Mouse (Mus musculus) lung, embryonic 14.5 days (tissue): ENCODE measurements around the gene Gapt. TPM values are rescaled to one million over a fixed set of nuclear protein-coding genes. Genes with fewer than 3 reads are reported as not detected.
"Not testable (repeated sequence)": the region's sequence is repeated elsewhere in the genome, so short reads cannot be mapped to it uniquely, and the experiment has no call there.

Experiments
- ATAC-seq: fragments of 200-750 bp; cut with Nextera tagmentation; 2 replicates; pipeline ENCODE4 v1.8.0; 2017; ENCODE audit warnings: mild to moderate bottlenecking, moderate TSS enrichment, moderate library complexity; ENCODE audit not compliant: insufficient read depth
- DNase-seq: peaks from one replicate; pipeline ENCODE4 v3.0.0-alpha.2; 2015
- H3K27ac ChIP-seq: fragments of 300-500 bp; sonication (generic); 2 replicates; pipeline ENCODE4 v1.5.1; 2014; ENCODE audit warnings: low read depth, mild to moderate bottlenecking, moderate library complexity
- H3K27me3 ChIP-seq: fragments of 300-500 bp; sonication (generic); 2 replicates; pipeline ENCODE4 v1.6.1; 2014; ENCODE audit warnings: low read length, control low read depth; ENCODE audit not compliant: insufficient read depth
- H3K36me3 ChIP-seq: fragments of 300-500 bp; sonication (generic); 2 replicates; pipeline ENCODE4 v1.6.1; 2014; ENCODE audit warnings: control low read depth; ENCODE audit not compliant: insufficient read depth
- H3K4me1 ChIP-seq: fragments of 300-500 bp; sonication (generic); 2 replicates; pipeline ENCODE4 v1.6.1; 2014; ENCODE audit warnings: antibody characterized with exemption, control low read depth; ENCODE audit not compliant: insufficient read depth
- H3K4me2 ChIP-seq: fragments of 300-500 bp; sonication (generic); 2 replicates; pipeline ENCODE4 v1.6.1; 2014; ENCODE audit warnings: mild to moderate bottlenecking
- H3K4me3 ChIP-seq: fragments of 300-500 bp; sonication (generic); 2 replicates; pipeline ENCODE4 v1.5.1; 2014; ENCODE audit warnings: low read depth, low read length
- H3K9ac ChIP-seq: fragments of 300-500 bp; sonication (generic); 2 replicates; pipeline ENCODE4 v1.6.1; 2014
- H3K9me3 ChIP-seq: fragments of 300-500 bp; sonication (generic); 2 replicates; pipeline ENCODE4 v1.6.1; 2016; ENCODE audit warnings: low read depth, low read length, control low read depth
- CTCF ChIP-seq: IDR thresholded peaks from 2 replicates; pipeline ENCODE4 v1.5.1; 2016; ENCODE audit warnings: antibody characterized with exemption, low read depth
- WGBS: fragments of 180-500 bp; shearing (Covaris S2); extraction: QIAGEN DNeasy Blood & Tissue Kit; methylation state at CpG from one replicate; pipeline ENCODE4 v1.1.7; 2014; 5-methylcytosine and 5-hydroxymethylcytosine counted together
- polyA plus RNA-seq: library from polyadenylated mRNA; unstranded; fragments of >200 nt; fragmentation: Nextera tagmentation; extraction: Ambion mirVana; gene quantifications from 2 replicates; pipeline ENCODE4 v1.2.1, GENCODE M21; 2014

Gene Gapt
- polyA plus RNA-seq, 1 experiment from 2014 or later, result 0.53 TPM

DNA sequence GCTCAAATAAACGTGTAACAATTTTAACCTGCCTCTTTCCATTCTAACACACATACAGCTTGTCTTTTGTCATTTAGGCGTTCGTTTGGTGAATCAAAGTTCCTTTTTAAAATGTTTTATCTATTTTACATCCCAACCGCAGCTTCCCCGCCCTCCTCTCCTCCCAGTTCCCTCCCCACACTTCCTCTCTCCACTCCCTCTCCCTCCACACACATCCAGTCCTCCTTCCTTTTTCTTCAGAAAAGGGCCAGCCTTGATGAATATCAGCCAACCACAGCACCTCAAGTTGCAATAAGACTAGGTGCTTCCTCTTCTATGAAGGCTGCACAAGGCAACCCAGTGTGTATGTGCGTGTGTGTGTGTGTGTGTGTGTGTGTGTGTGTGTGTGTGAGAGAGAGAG lies 27.5 kb upstream of the Gapt start:
- H3K27ac ChIP-seq, result no peak overlapping the region
- 61% methylated on average over 6 of the region's 6 CpGs for WGBS
- ATAC-seq (no peak), DNase-seq (no peak)
- TF ChIP-seq CTCF, result no peak
- no peak overlapping the region for H3K4me3 ChIP-seq
- H3K9me3 ChIP-seq, result peaks cover 4% of the 10 kb centered on the region; the same call in 1 of the 2 replicates
- H3K9ac ChIP-seq, result no peak overlapping the region
- H3K27me3 ChIP-seq, result no peaks in the 10 kb centered on the region
- H3K4me2 ChIP-seq, result no peak overlapping the region
- no peaks in the 10 kb centered on the region for H3K36me3 ChIP-seq
- no peaks in the 10 kb centered on the region for H3K4me1 ChIP-seq

DNA sequence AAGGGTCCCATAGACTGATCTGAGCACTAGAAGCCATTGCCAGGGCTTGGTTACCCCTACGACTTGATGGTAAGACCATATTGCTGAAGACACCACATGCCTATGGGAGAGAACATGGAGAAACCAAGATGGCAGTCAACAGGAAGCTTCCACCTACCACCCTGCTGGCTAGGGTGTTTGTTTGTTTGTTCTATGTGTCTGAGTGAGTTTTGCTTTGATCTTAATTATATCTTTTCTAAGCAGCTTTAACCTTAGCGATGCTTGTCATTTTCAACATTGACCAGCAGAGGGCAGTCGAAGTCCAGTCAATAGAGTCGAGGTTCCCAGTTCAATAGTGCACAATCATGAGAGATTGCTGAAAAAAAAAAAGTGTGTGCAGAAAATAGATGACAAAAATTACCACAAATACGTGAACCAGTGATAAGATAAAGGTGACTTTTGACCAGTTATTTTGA lies 25.5 kb upstream of the Gapt start:
- peak; percentile 90 for DNase-seq
- peak; percentile 54 for ATAC-seq
- Histone ChIP-seq H3K4me2 (no peak overlapping the region), H3K27me3 (no peaks in the 10 kb centered on the region), H3K4me1 (no peaks in the 10 kb centered on the region), H3K9ac (no peak overlapping the region), H3K27ac (no peak overlapping the region), H3K36me3 (no peaks in the 10 kb centered on the region), H3K4me3 (no peak overlapping the region), H3K9me3 (no peaks in the 10 kb centered on the region)
- WGBS, result 18% methylated on average over 5 of the region's 5 CpGs
- TF ChIP-seq CTCF, result peak; percentile 82

DNA sequence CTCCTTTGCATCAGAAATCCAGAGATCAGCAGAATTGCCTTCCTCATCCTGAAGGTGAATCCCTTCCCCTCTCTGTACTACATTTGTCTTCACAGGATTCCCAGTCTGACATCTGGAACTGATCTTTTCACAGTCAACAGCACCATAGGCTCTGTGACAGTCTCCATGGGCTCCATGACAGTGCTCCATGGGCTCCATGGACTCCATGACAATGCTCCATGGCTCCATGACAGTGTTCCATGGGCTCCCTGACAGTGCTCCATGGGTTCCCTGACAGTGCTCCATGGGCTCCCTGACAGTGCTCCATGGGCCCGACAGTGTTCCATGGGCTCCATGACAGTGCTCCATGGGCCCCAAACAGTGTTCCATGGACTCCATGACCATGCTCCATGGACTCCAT lies 12.7 kb upstream of the Gapt start:
- DNase-seq, result no peak
- Histone ChIP-seq H3K27me3 (no peaks in the 10 kb centered on the region), H3K4me3 (no peak overlapping the region), H3K4me1 (no peaks in the 10 kb centered on the region), H3K9me3 (no peaks in the 10 kb centered on the region), H3K4me2 (no peak overlapping the region), H3K9ac (no peak overlapping the region), H3K36me3 (no peaks in the 10 kb centered on the region), H3K27ac (no peak overlapping the region)
- ATAC-seq, result no peak
- no peak for TF ChIP-seq CTCF
- WGBS, result 85% methylated on average over 1 of the region's 1 CpGs

DNA sequence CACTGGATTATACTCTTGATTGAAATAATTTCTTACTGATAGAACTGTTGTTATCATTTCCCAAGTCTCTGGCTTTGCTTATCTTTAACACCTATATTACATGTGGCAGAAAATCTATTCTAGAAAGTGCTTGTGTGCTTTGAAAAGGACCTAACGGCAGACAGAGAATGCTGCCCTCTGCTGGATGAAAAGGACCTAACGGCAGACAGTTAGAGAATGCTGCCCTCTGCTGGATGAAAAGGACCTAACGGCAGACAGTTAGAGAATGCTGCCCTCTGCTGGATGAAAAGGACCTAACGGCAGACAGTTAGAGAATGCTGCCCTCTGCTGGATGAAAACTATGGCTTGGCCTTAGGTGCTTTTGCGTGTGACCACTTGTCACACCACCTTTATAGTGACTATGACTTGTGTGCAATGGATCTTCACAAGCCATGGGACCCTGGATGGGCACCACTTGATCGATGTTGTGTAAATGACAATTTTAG lies 11.6 kb upstream of the Gapt start:
- peak; percentile 38; the same call in 1 of the 2 replicates for ATAC-seq
- peak; percentile 100 for TF ChIP-seq CTCF
- not testable (repeated sequence) for H3K9ac ChIP-seq, H3K27me3 ChIP-seq, H3K4me3 ChIP-seq, H3K27ac ChIP-seq, H3K4me2 ChIP-seq, H3K9me3 ChIP-seq, H3K36me3 ChIP-seq, H3K4me1 ChIP-seq
- DNase-seq, result peak; percentile 79
- 51% methylated on average over 6 of the region's 6 CpGs for WGBS

DNA sequence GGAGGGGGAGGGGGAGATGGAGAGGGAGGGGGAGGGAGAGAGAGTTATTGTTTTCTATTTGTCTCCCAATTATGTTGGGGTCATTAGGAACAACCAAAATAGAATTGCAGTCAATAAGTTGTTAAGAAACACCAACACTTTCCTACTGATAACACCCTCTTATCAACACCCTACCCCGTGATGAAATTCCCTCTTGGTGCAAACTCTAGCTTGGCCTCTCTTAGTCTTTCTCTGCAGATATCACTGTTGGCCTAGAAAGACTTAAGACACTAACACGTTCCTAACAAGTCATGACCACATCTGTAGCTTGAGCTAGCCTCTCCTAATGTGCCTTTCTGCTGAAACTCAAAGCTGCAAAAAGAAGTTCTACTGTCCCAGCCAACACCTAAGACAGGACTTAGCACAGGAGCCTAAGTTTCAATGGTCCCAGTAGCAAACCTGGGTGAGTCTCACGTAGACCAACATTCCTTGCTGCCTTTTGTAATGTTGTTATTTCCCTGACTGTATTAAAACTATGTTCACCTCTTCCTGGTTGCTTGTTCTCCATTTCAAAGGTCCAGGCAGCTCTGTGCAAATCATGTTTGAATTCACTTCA lies 11.1 kb upstream of the Gapt start:
- Histone ChIP-seq H3K9ac (no peak overlapping the region), H3K36me3 (no peaks in the 10 kb centered on the region), H3K9me3 (no peaks in the 10 kb centered on the region), H3K4me1 (no peaks in the 10 kb centered on the region), H3K27me3 (no peaks in the 10 kb centered on the region), H3K4me2 (no peak overlapping the region), H3K27ac (no peak overlapping the region), H3K4me3 (no peak overlapping the region)
- 77% methylated on average over 3 of the region's 3 CpGs for WGBS
- DNase-seq, result no peak
- ATAC-seq, result no peak
- no peak for TF ChIP-seq CTCF

DNA sequence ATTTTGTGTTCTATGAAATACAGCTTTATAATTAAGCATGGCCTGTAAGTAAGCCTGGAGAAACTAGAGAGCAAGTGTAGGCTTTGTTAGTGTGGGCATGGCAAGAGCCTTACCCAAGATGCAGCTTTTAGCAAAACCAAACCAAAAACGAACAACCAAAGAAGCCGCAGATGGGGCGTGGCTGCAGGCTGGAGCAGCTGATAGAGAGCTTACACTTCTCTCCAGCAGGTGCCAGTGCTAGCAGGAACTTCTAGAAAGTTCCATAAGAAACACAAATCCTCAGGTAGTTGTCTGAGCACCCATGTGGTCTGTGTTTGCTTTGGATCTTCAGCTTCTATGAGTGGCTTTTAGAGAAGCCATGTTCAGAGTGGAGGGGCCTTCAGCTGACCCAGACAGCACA lies 9.5 kb upstream of the Gapt start:
- DNase-seq (no peak), ATAC-seq (no peak)
- no peak overlapping the region for H3K9ac ChIP-seq
- no peaks in the 10 kb centered on the region for H3K9me3 ChIP-seq
- H3K4me1 ChIP-seq, result no peaks in the 10 kb centered on the region
- TF ChIP-seq CTCF, result no peak
- H3K4me3 ChIP-seq, result no peak overlapping the region
- no peaks in the 10 kb centered on the region for H3K27me3 ChIP-seq
- H3K36me3 ChIP-seq, result no peaks in the 10 kb centered on the region
- H3K4me2 ChIP-seq, result no peak overlapping the region
- no peak overlapping the region for H3K27ac ChIP-seq
- 80% methylated on average over 3 of the region's 3 CpGs for WGBS

DNA sequence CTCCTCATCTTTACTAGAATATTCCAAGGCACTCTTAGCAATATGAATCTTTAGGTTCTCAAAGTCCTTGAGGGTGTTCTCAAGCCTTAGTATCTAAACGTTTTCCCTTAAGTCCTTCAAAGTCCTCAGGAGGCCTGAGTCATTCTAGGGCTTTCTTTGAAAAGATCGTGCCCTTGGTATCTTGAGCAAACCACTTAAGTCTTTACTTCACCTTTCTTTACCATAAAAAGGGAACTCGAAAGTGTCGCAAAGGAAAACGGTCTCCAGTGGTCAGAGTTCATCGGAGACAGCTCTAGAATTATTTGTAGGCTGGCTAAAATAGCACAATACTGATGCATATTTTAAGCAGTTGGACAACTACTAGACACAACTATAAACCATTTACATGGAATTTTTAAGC lies 6.7 kb upstream of the Gapt start:
- no peak for ATAC-seq
- Histone ChIP-seq H3K36me3 (no peaks in the 10 kb centered on the region), H3K4me2 (no peak overlapping the region), H3K27me3 (no peaks in the 10 kb centered on the region), H3K9me3 (no peaks in the 10 kb centered on the region), H3K4me3 (no peak overlapping the region), H3K4me1 (no peaks in the 10 kb centered on the region), H3K27ac (no peak overlapping the region), H3K9ac (no peak overlapping the region)
- WGBS, result 64% methylated on average over 6 of the region's 6 CpGs
- no peak for TF ChIP-seq CTCF
- peak; percentile 14 for DNase-seq
